Mouse (Mus musculus) neural tube, embryonic 13.5 days (tissue): Measurements from ENCODE around the gene Slc23a2. TPM values are rescaled to one million over a fixed set of nuclear protein-coding genes. Genes with fewer than 3 reads are reported as not detected.

Experiments used
- ATAC-seq: fragments of 200-750 bp; cut with Nextera tagmentation; 2 replicates; pipeline ENCODE4 v1.8.0; 2017; ENCODE audit warnings: low read depth, mild to moderate bottlenecking, moderate TSS enrichment, moderate library complexity
- H3K27ac ChIP-seq: fragments of 300-500 bp; sonication (generic); replicated peaks from 2 replicates; pipeline ENCODE4 v1.5.1; 2015; ENCODE audit warnings: moderate library complexity, mild to moderate bottlenecking, inconsistent platforms
- H3K27me3 ChIP-seq: fragments of 300-500 bp; sonication (generic); 2 replicates; pipeline ENCODE4 v1.6.1; 2015; ENCODE audit warnings: mild to moderate bottlenecking, inconsistent platforms
- H3K36me3 ChIP-seq: fragments of 300-500 bp; sonication (generic); 2 replicates; pipeline ENCODE4 v1.6.1; 2015; ENCODE audit warnings: mild to moderate bottlenecking, inconsistent platforms
- H3K4me1 ChIP-seq: fragments of 300-500 bp; sonication (generic); replicated peaks from 2 replicates; pipeline ENCODE4 v1.6.1; 2015; ENCODE audit warnings: inconsistent platforms
- H3K4me2 ChIP-seq: fragments of 300-500 bp; sonication (generic); 2 replicates; pipeline ENCODE4 v1.6.1; 2015; ENCODE audit warnings: inconsistent platforms, mild to moderate bottlenecking, moderate library complexity
- H3K4me3 ChIP-seq: fragments of 300-500 bp; sonication (generic); 2 replicates; pipeline ENCODE4 v1.5.1; 2015; ENCODE audit warnings: mild to moderate bottlenecking, inconsistent platforms
- H3K9ac ChIP-seq: fragments of 300-500 bp; sonication (generic); 2 replicates; pipeline ENCODE4 v1.6.1; 2015; ENCODE audit warnings: moderate library complexity, mild to moderate bottlenecking, inconsistent platforms
- H3K9me3 ChIP-seq: fragments of 300-500 bp; sonication (generic); 2 replicates; pipeline ENCODE4 v1.6.1; 2016; ENCODE audit warnings: inconsistent platforms
- WGBS: fragments of 180-500 bp; shearing (Covaris S2); methylation state at CpG from one replicate; pipeline ENCODE4 v1.1.7; 2015; 5-methylcytosine and 5-hydroxymethylcytosine counted together
- polyA plus RNA-seq: library from polyadenylated mRNA; unstranded; fragments of >200 nt; fragmentation: Nextera tagmentation; extraction: Ambion mirVana; gene quantifications from 2 replicates; pipeline ENCODE4 v1.2.1, GENCODE M21; 2015

Slc23a2 gene
- polyA plus RNA-seq, 1 experiment from 2014 or later = 23.8 TPM

DNA sequence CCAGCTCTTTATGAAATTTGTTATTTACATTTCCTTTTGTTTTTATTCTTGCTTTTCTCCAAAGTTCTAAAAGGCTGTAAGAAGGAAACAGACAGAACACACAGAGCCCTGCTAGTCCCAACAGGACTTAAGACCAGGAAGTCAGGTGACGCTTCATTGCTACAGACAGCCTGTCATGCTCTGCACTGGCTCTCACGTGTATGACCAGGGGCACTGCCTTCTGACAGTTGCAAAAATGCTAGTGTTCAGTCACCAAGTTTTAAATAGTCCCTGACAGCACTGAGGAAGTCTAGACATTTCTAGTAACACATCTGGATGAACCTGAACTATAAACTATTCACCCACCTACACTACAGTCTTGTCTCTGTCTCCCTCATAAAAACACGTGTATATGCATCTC, 34.2 kb downstream of the Slc23a2 start:
- H3K27ac ChIP-seq = no peak overlapping the region
- no peaks in the 10 kb centered on the region for H3K27me3 ChIP-seq
- H3K9ac ChIP-seq = no peak overlapping the region
- H3K4me1 ChIP-seq = peaks cover 40% of the 10 kb centered on the region
- H3K36me3 ChIP-seq = no peaks in the 10 kb centered on the region
- no peak for ATAC-seq
- no peak overlapping the region for H3K4me2 ChIP-seq
- no peaks in the 10 kb centered on the region for H3K9me3 ChIP-seq
- WGBS = 67% methylated on average over 3 of the region's 3 CpGs
- no peak overlapping the region for H3K4me3 ChIP-seq

DNA sequence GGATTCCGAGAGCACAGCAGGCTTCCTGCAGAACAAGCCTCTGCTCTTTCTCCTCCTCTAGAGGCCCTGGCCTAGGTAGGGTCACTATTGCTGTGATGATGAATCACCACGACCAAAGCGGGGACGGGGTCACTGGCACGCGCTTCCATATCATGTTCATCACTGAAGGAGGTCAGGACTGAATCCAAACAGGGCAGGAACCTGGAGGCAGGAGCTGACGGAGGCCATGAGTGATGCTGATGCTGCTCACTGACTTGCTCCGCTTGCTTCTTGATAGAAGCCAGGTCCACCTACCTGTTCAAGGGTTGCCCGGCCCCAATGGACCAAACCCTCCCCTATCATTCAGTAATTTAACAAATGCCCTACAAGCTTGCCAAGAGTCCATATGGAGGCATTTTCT, 35.9 kb downstream of the Slc23a2 start:
- H3K4me1 ChIP-seq = peaks cover 38% of the 10 kb centered on the region
- H3K4me3 ChIP-seq = no peak overlapping the region
- no peaks in the 10 kb centered on the region for H3K27me3 ChIP-seq
- H3K4me2 ChIP-seq = no peak overlapping the region
- WGBS = 96% methylated on average over 9 of the region's 9 CpGs
- H3K9me3 ChIP-seq = no peaks in the 10 kb centered on the region
- H3K9ac ChIP-seq = no peak overlapping the region
- no peaks in the 10 kb centered on the region for H3K36me3 ChIP-seq
- no peak overlapping the region for H3K27ac ChIP-seq
- ATAC-seq = no peak

DNA sequence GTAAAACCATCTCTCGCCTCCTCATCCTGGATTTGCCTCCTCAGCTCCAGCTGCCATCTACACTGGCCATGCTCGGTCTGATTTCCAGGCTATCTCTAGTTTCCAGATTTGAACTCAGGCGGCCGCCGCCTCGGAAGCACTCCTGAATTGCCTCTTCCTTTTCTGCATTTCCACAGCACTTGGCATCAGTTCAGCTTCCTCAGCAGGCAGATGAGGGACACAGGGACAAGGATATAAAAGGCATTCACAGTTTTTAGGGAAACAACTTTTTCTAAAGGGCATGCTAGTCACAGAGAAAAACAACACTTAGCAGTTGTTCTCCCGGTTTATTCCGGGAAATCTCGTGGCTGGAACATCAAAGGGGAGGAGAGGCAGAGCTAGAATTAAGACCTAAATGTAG, 37.3 kb downstream of the Slc23a2 start:
- Histone ChIP-seq H3K36me3 (no peaks in the 10 kb centered on the region), H3K27ac (peak overlapping the region; percentile 15; the same call in 1 of the 2 replicates), H3K4me1 (peaks cover 42% of the 10 kb centered on the region), H3K4me3 (no peak overlapping the region), H3K4me2 (no peak overlapping the region), H3K9me3 (no peaks in the 10 kb centered on the region), H3K27me3 (no peaks in the 10 kb centered on the region), H3K9ac (no peak overlapping the region)
- ATAC-seq = no peak
- WGBS = 49% methylated on average over 9 of the region's 9 CpGs

DNA sequence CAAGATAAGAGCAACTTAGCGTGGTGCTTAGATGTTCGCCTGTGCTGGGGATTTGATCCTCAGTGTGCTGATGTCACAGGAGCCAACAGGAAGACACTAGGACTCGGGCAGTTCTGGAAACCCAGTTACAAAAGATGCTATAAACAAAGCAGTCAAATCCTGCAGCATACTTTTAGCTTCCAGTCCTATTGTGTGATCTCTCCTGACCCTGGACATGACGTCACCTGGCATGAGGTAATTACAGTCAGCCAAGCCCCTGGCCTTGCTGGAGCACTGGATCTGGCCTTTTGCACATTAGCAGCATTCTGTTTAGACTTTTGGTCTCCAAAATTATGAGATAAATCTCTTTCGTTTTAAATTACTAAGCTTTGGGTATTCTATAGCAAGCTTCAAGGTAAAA, 38.8 kb downstream of the Slc23a2 start:
- Histone ChIP-seq H3K36me3 (peaks cover 3% of the 10 kb centered on the region), H3K9me3 (no peaks in the 10 kb centered on the region), H3K9ac (no peak overlapping the region), H3K27ac (no peak overlapping the region), H3K4me3 (no peak overlapping the region), H3K4me2 (no peak overlapping the region), H3K4me1 (peaks cover 31% of the 10 kb centered on the region), H3K27me3 (no peaks in the 10 kb centered on the region)
- ATAC-seq = no peak
- 68% methylated on average over 5 of the region's 5 CpGs for WGBS

DNA sequence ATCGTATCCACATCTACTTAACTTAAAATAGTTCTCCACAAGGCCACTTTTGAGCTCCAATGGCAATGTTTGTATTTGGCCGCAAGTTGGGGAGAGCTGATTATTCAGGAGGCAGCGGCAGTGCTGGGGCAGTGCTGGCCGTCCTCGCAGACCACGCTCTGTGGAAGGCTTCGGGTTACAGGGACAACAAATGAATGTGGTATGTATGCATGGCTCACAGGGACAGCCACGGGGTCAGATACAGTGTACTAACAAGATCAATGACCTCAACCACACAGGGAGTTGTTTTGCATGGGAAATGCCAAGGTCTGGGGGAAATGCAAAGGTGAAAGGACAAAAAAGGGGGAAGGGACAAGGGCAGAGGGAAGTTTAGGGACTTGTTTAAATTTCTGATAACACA, 41.6 kb downstream of the Slc23a2 start:
- Histone ChIP-seq H3K4me3 (no peak overlapping the region), H3K36me3 (peaks cover 27% of the 10 kb centered on the region), H3K4me2 (no peak overlapping the region), H3K9me3 (no peaks in the 10 kb centered on the region), H3K27me3 (no peaks in the 10 kb centered on the region), H3K9ac (no peak overlapping the region), H3K4me1 (peaks cover 27% of the 10 kb centered on the region), H3K27ac (no peak overlapping the region)
- WGBS = 19% methylated on average over 8 of the region's 8 CpGs
- no peak for ATAC-seq

DNA sequence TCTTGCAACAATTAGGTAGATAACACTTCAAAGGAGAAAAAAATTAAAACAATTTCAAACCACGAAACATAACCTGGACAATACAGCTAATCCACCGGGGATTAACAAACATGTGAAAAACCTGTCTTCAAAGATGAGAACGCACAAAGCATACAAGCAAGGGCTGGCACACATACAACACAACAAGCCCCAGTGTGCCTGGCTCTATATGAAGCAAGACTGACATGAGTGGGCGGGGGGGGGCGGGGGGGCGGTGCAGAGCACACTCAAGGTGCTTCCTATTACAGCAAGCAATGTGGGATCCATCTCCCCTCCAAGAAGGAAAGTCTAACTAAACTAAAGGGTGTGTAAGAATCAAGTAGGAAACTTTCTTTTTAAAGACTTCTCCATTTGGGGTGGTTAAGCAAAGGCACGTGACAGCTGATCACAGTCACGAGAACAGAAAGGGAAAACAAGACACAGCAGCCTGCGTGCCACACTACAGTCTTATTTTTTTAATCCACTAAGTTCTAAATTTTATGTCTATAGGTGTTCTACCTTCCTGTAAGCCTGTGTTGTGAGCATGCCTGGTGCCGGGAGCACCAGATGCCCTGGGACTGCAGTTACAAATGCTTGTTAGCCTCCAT, 42.3 kb downstream of the Slc23a2 start:
- peaks cover 21% of the 10 kb centered on the region for H3K4me1 ChIP-seq
- 81% methylated on average over 10 of the region's 10 CpGs for WGBS
- H3K9ac ChIP-seq = no peak overlapping the region
- H3K4me3 ChIP-seq = no peak overlapping the region
- no peak for ATAC-seq
- H3K9me3 ChIP-seq = no peaks in the 10 kb centered on the region
- peaks cover 31% of the 10 kb centered on the region for H3K36me3 ChIP-seq
- no peak overlapping the region for H3K27ac ChIP-seq
- no peak overlapping the region for H3K4me2 ChIP-seq
- H3K27me3 ChIP-seq = no peaks in the 10 kb centered on the region

DNA sequence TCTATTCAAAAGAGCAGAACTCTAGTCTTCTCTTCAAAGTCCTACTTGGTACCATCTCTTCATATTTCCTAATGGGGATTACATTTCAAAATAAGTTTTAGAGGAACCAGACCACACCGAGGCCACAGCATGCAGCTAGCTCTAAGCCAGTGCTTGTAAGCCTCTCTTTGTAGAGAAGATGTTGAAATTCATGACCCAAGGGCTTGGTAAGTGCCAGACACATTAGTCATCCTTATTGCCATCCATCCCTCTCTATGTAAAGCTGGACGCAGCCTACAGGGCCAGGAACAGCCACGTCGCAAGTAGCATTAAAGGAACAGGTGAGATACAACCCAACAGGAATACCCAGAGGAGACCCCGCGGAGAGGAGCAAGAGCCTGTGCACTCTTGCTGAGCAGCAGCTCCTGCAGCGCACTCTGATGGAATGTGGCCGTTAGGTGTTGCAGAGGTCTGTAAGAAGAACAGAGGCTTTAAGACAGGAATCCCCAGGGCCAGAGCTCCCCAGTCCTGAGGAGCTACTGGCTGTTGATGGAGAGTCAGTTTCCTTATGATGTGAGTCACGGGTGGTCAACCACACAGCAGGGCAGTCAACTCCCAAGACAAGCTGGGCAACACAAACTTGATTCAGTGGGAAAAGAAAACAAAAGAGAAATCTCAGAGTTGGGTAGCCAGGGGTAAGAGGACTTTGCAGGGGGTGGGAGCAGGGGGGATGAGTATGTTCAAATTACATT, 45.8 kb downstream of the Slc23a2 start:
- Histone ChIP-seq H3K4me2 (no peak overlapping the region), H3K36me3 (peaks cover 31% of the 10 kb centered on the region), H3K9ac (no peak overlapping the region), H3K4me3 (no peak overlapping the region), H3K27ac (no peak overlapping the region), H3K4me1 (peaks cover 4% of the 10 kb centered on the region), H3K27me3 (no peaks in the 10 kb centered on the region), H3K9me3 (no peaks in the 10 kb centered on the region)
- WGBS = 83% methylated on average over 9 of the region's 9 CpGs
- ATAC-seq = no peak

DNA sequence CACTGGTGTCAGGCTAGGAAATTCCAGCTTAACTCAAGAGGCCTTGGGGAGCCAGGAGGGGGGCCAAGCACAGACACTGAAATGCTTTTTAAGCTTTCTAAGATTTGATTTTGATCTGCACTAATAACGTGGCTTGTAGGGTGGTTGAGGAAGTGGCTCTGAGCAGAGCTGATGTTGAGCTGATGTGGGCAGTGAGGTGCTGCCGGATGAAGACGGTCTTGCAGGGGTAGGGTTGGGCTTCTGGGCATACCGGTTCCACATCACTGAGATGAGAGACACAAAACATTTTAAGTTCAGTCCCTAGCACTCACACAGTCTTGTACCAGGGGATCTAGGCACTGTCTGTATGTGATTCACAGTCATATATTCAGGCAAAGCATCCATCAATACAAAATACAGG, 46.5 kb downstream of the Slc23a2 start:
- H3K4me3 ChIP-seq = no peak overlapping the region
- no peak overlapping the region for H3K9ac ChIP-seq
- H3K36me3 ChIP-seq = peaks cover 38% of the 10 kb centered on the region
- no peaks in the 10 kb centered on the region for H3K27me3 ChIP-seq
- 92% methylated on average over 4 of the region's 4 CpGs for WGBS
- ATAC-seq = no peak
- no peak overlapping the region for H3K27ac ChIP-seq
- no peak overlapping the region for H3K4me2 ChIP-seq
- H3K9me3 ChIP-seq = no peaks in the 10 kb centered on the region
- peaks cover 3% of the 10 kb centered on the region for H3K4me1 ChIP-seq

DNA sequence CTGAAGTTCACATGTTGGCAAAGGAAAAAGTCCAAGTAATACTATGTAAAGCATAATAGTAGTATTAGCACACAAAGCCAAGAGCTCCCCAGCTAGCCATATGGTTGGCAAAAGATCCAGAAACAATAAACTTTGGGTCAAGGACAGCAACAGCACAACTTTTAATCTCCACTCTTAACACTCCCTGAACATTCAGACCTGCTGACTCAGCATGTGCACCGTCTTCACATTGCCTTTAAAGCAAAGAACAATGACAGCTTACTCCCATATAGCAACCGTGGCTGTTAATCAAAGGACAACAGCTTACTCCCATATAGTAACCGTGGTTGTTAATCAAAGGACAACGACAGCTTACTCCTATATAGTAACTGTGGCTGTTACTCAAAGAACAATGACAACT, 48.3 kb downstream of the Slc23a2 start:
- H3K4me2 ChIP-seq = no peak overlapping the region
- H3K27ac ChIP-seq = no peak overlapping the region
- no peaks in the 10 kb centered on the region; the same call in 1 of the 2 replicates for H3K4me1 ChIP-seq
- ATAC-seq = no peak; the same call in 1 of the 2 replicates
- H3K4me3 ChIP-seq = no peak overlapping the region
- WGBS = 55% methylated on average over 4 of the region's 4 CpGs
- H3K27me3 ChIP-seq = no peaks in the 10 kb centered on the region
- peaks cover 49% of the 10 kb centered on the region for H3K36me3 ChIP-seq
- H3K9me3 ChIP-seq = no peaks in the 10 kb centered on the region
- H3K9ac ChIP-seq = no peak overlapping the region

DNA sequence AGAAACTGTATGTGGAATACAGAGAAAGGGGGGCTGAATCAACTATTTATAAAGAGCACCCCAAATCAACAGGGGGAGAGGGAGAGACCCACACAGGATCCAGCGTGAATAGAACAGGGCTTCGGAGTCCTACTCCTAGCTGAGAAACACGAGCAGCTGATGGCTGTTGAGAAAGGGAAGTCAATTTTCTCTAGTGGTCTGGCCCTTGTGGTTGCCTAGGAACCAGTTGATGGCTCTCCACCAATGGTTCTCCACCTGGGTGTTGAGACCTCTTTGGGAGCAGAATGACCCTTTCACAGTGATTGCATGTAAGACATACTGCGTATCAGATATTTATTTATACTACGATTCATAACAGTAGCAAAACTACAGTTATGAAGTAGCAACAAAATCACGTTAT, 49.1 kb downstream of the Slc23a2 start:
- no peaks in the 10 kb centered on the region for H3K9me3 ChIP-seq
- no peak for ATAC-seq
- H3K27me3 ChIP-seq = no peaks in the 10 kb centered on the region
- no peak overlapping the region for H3K9ac ChIP-seq
- 87% methylated on average over 6 of the region's 6 CpGs for WGBS
- no peaks in the 10 kb centered on the region; the same call in 1 of the 2 replicates for H3K4me1 ChIP-seq
- H3K4me2 ChIP-seq = no peak overlapping the region
- no peak overlapping the region for H3K4me3 ChIP-seq
- H3K36me3 ChIP-seq = peaks cover 50% of the 10 kb centered on the region
- no peak overlapping the region for H3K27ac ChIP-seq

DNA sequence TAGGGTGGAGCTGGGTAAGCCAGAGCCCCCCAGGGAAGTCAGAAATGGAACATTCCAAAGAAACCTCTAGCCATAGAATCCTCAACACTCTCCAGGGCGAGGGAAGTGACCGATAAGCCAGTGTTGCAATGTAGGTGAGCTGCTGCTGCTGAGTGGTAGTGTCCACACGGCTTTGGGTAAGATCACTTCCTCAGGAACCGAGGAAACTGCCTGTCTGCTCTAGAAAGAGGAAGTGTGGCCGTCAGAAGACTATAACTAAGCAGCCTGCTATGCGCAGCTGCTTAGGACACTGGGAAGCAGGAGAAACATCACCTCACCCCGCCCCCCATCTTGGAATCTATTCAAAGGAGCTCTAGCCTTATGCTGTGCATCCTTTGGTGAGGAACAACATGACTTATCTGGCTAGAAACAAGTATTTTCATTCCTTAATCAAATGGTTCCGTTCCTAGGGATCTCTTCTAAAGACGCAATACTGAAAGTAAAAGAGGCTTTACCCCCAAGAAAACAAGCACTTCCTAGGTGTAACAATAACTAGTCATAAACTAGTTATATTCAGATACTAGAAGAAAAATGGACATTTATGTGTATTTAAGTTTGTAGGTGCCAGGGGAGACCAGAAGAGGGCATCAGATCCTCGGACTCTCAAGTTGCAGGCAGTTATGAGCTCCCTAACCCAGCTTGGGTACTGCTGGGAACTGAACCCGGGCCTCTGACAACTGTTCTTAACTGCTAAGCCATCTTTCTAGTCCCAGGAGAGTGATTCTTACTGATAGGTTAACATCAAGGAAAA, 50.3 kb downstream of the Slc23a2 start:
- Histone ChIP-seq H3K9me3 (no peaks in the 10 kb centered on the region), H3K9ac (no peak overlapping the region), H3K4me1 (no peaks in the 10 kb centered on the region; the same call in 1 of the 2 replicates), H3K4me2 (no peak overlapping the region), H3K4me3 (no peak overlapping the region), H3K36me3 (peaks cover 47% of the 10 kb centered on the region), H3K27me3 (no peaks in the 10 kb centered on the region), H3K27ac (no peak overlapping the region)
- ATAC-seq = no peak
- 89% methylated on average over 11 of the region's 11 CpGs for WGBS

DNA sequence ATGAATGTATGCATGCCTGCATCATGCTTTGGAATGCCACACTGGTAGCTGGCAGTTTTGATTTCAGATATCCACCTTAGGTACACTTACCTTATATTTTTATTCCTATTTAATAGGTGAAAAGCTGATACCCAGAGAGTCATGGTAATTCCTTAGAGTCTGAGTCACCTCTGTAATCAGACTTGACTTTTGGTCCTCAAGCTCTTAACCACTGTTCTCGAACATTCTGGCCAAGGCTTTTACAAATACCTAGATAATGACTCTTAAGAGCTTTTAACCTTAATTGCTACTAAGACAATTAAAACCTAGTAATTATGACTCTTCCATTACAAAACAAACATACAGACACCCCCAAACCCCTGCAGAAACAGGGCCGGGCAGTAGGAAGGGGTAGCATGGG, 51.2 kb downstream of the Slc23a2 start:
- Histone ChIP-seq H3K9ac (no peak overlapping the region), H3K9me3 (no peaks in the 10 kb centered on the region), H3K27me3 (no peaks in the 10 kb centered on the region), H3K4me3 (no peak overlapping the region), H3K4me2 (no peak overlapping the region), H3K4me1 (no peaks in the 10 kb centered on the region; the same call in 1 of the 2 replicates), H3K27ac (no peak overlapping the region), H3K36me3 (peaks cover 47% of the 10 kb centered on the region)
- ATAC-seq = no peak
- WGBS = 75% methylated on average over 2 of the region's 2 CpGs
